Mouse (Mus musculus): ENCODE measurements around the gene Btn2a2. TPM values are rescaled to one million over a fixed set of nuclear protein-coding genes. Genes with fewer than 3 reads are reported as not detected.
"Not testable (repeated sequence)": the region's sequence is repeated elsewhere in the genome, so short reads cannot be mapped to it uniquely, and the experiment has no call there.

The Btn2a2 gene
- not detected in 2 replicates for polyA plus RNA-seq (2015; fragmentation: Nextera tagmentation; extraction: Ambion mirVana)

- peak; percentile 53 for DNase-seq
- TF ChIP-seq CTCF (IDR thresholded peaks at IDR 0.05; ENCODE audit: low read depth), result no peak
- no peak for TF ChIP-seq EP300 (IDR thresholded peaks at IDR 0.05; ENCODE audit: low read depth)
- Histone ChIP-seq H3K4me1 (ENCODE audit: insufficient read depth) (peaks cover 10% of the 10 kb centered on the region), H3K36me3 (replicated peaks; ENCODE audit: insufficient read depth, low read length) (no peaks in the 10 kb centered on the region), H3K27ac (ENCODE audit: low read depth) (no peak within 1 kb of the TSS), H3K4me3 (ENCODE audit: low read depth, low read length) (0 out of 2 replicates have a peak within 1 kb of the TSS, but pooled peaks have one; percentile 10), H3K9ac (replicated peaks) (no peak within 1 kb of the TSS), H3K27me3 (ENCODE audit: insufficient read depth, low read length) (0 out of 2 replicates have a peak, but pooled peaks cover 5% of the 10 kb centered on the region), H3K9me3 (ENCODE audit: low read length) (no peaks in the 10 kb centered on the region), H3K4me2 (ENCODE audit: low read depth, low read length) (peak within 1 kb of the TSS; percentile 55)
- peak; percentile 85 for ATAC-seq
- 5% methylated on average over 13 of the region's 14 CpGs for WGBS (ENCODE audit: insufficient replicate concordance)
Measured at GRCm38 (mm10) chr13:23488400-23489322, at the start of gene Btn2a2. TSS of gene Btn2a2 (minus strand) at chr13:23488857.

- TF ChIP-seq CTCF (IDR thresholded peaks at IDR 0.05; ENCODE audit: low read depth) (no peak), EP300 (IDR thresholded peaks at IDR 0.05; ENCODE audit: low read depth) (no peak)
- Histone ChIP-seq H3K4me3 (ENCODE audit: low read depth, low read length) (no peak overlapping the region), H3K9ac (replicated peaks) (no peak overlapping the region), H3K27me3 (ENCODE audit: insufficient read depth, low read length) (no peaks in the 10 kb centered on the region), H3K4me2 (ENCODE audit: low read depth, low read length) (no peak overlapping the region), H3K27ac (ENCODE audit: low read depth) (peak overlapping the region; percentile 53), H3K9me3 (ENCODE audit: low read length) (no peaks in the 10 kb centered on the region), H3K4me1 (ENCODE audit: insufficient read depth) (peaks cover 12% of the 10 kb centered on the region; the same call in 1 of the 2 replicates), H3K36me3 (replicated peaks; ENCODE audit: insufficient read depth, low read length) (no peaks in the 10 kb centered on the region)
- 70% methylated on average over 5 of the region's 5 CpGs for WGBS (ENCODE audit: insufficient replicate concordance)
- ATAC-seq (no peak), DNase-seq (no peak)
Measured at GRCm38 (mm10) chr13:23538249-23538648, 49.6 kb upstream of the Btn2a2 start.

- Histone ChIP-seq H3K4me1 (ENCODE audit: insufficient read depth) (peaks cover 20% of the 10 kb centered on the region), H3K27ac (ENCODE audit: low read depth) (peak overlapping the region; percentile 99), H3K36me3 (replicated peaks; ENCODE audit: insufficient read depth, low read length) (no peaks in the 10 kb centered on the region), H3K4me2 (ENCODE audit: low read depth, low read length) (peak overlapping the region; percentile 80), H3K9ac (replicated peaks) (peak overlapping the region; percentile 70), H3K9me3 (ENCODE audit: low read length) (no peaks in the 10 kb centered on the region), H3K4me3 (ENCODE audit: low read depth, low read length) (peak overlapping the region; percentile 66), H3K27me3 (ENCODE audit: insufficient read depth, low read length) (no peaks in the 10 kb centered on the region)
- no peak for TF ChIP-seq EP300 (IDR thresholded peaks at IDR 0.05; ENCODE audit: low read depth)
- TF ChIP-seq CTCF (IDR thresholded peaks at IDR 0.05; ENCODE audit: low read depth), result no peak
- WGBS (ENCODE audit: insufficient replicate concordance), result 71% methylated on average over 3 of the region's 3 CpGs
- no peak for ATAC-seq
- DNase-seq, result no peak
Measured at GRCm38 (mm10) chr13:23537006-23537710, 48.5 kb upstream of the Btn2a2 start.

- peak overlapping the region; percentile 80 for H3K4me2 ChIP-seq (ENCODE audit: low read depth, low read length)
- H3K27ac ChIP-seq (ENCODE audit: low read depth), result peak overlapping the region; percentile 99
- no peaks in the 10 kb centered on the region for H3K36me3 ChIP-seq (replicated peaks; ENCODE audit: insufficient read depth, low read length)
- ATAC-seq, result no peak
- peaks cover 21% of the 10 kb centered on the region for H3K4me1 ChIP-seq (ENCODE audit: insufficient read depth)
- no peaks in the 10 kb centered on the region for H3K9me3 ChIP-seq (ENCODE audit: low read length)
- H3K9ac ChIP-seq (replicated peaks), result peak overlapping the region; percentile 70
- no peaks in the 10 kb centered on the region for H3K27me3 ChIP-seq (ENCODE audit: insufficient read depth, low read length)
- 17% methylated on average over 7 of the region's 7 CpGs for WGBS (ENCODE audit: insufficient replicate concordance)
- peak overlapping the region; percentile 66 for H3K4me3 ChIP-seq (ENCODE audit: low read depth, low read length)
- DNase-seq, result no peak
- no peak for TF ChIP-seq CTCF (IDR thresholded peaks at IDR 0.05; ENCODE audit: low read depth)
Measured at GRCm38 (mm10) chr13:23536076-23536822, 47.6 kb upstream of the Btn2a2 start.

- Histone ChIP-seq H3K4me3 (ENCODE audit: low read depth, low read length) (peak within 1 kb of the TSS; percentile 66), H3K4me2 (ENCODE audit: low read depth, low read length) (peak within 1 kb of the TSS; percentile 80), H3K9ac (replicated peaks) (peak within 1 kb of the TSS; percentile 87), H3K27ac (ENCODE audit: low read depth) (peak within 1 kb of the TSS; percentile 99), H3K4me1 (ENCODE audit: insufficient read depth) (peaks cover 18% of the 10 kb centered on the region)
- TF ChIP-seq EP300 (IDR thresholded peaks at IDR 0.05; ENCODE audit: low read depth) (peak; percentile 25; the same call in 1 of the 2 replicates), CTCF (IDR thresholded peaks at IDR 0.05; ENCODE audit: low read depth) (peak; percentile 5; the same call in 1 of the 2 replicates)
- H3K27me3 ChIP-seq (ENCODE audit: insufficient read depth, low read length); H3K36me3 ChIP-seq (replicated peaks; ENCODE audit: insufficient read depth, low read length); H3K9me3 ChIP-seq (ENCODE audit: low read length): not testable (repeated sequence)
- ATAC-seq (peak; percentile 82), DNase-seq (peak; percentile 91)
- under 1% methylated on average over 49 of the region's 62 CpGs for WGBS (ENCODE audit: insufficient replicate concordance)
Measured at GRCm38 (mm10) chr13:23535137-23536075, 46.7 kb upstream of the Btn2a2 start, which contains the start of gene Hist1h3g. TSS of gene Hist1h3g (plus strand) at chr13:23535422.

Data from liver, postnatal 0 days (tissue).